Mouse (Mus musculus) small intestine, adult 2 months (tissue): ENCODE data around the gene Coro2b.

Experiments used
- CTCF ChIP-seq: fragments of 200-500 bp; IDR thresholded peaks from 2 replicates; pipeline ENCODE4 v1.5.1; 2012; ENCODE audit warnings: low read depth, mild to moderate bottlenecking, control low read depth, inconsistent platforms, low read length, moderate library complexity, mixed read lengths; ENCODE audit not compliant: insufficient replicate concordance, insufficient read length; ENCODE audit errors: extremely low read depth
- POLR2A ChIP-seq: fragments of 200-500 bp; IDR thresholded peaks from 2 replicates; pipeline ENCODE4 v1.6.1; 2012; ENCODE audit warnings: low read depth, mild to moderate bottlenecking, control low read depth, inconsistent platforms, low read length, moderate library complexity

- TF ChIP-seq CTCF: no peak
- TF ChIP-seq POLR2A: no peak
Measured at GRCm38 (mm10) chr9:62370186-62370585, 166.7 kb downstream of the Coro2b start.
